Mouse (Mus musculus) thymus, postnatal 10 days (tissue): ENCODE results near the gene Fxr1.
A peak's percentile ranks its signal among the peaks of the same experiment; 100 is the strongest.
"Not testable (repeated sequence)": the region's sequence is repeated elsewhere in the genome, so short reads cannot be mapped to it uniquely, and the experiment has no call there.

Experiments
- DNase-seq, 2 experiments: peaks; one replicate each; pipeline ENCODE4 v3.0.0; 2021; ENCODE audit warnings: low spot score in 2 of 2

The Fxr1 gene

GRCm38 (mm10) chr3:34019540-34020381 lies at the start of gene Fxr1:
Gene Fxr1, plus strand, starts transcription at chr3:34019943.
- peak; percentile 75 to 77 for DNase-seq

- DNase-seq = no peak
Observed at GRCm38 (mm10) chr3:33979395-33979794, 40.3 kb upstream of the Fxr1 start.

DNA sequence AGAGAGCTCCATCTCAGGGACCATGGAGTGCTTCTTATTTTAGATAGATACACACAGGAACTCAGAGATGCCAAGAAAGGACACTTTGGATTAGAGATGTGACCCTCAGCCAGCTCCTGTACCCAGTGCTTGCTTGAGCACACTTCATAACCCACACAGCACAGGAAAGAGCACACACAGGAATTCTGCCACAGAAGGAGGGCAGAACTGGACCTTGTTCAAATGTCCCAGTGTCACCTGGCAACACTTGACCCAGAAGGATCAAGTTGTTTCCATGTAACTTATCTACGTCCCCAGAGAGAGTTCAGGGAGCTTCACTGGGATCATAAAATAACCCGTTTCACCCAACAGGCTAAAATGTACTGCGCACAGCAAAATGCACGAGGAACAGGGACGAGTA lies 37.0 kb upstream of the Fxr1 start:
- no peak for DNase-seq

GRCm38 (mm10) chr3:33989302-33989701 lies 30.4 kb upstream of the Fxr1 start:
- no peak for DNase-seq

DNA sequence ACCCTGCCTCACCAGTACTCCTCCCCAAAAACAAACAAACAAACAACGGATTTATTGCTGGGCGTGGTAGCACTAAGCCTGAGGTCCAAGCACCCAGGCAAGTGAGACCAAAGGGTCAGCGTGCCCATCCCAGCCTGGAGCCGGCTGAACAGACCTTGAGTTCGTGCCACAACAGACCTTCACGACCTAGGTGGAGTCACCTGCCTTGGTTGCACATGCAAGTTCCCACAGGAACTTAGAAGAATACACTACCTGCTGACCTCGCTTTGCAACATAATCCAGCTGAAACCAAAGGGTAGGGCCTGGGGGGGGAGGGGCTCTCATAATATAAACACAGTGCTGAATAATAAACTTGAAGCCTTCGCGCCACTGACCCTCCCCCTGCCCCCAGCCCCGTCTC lies 29.3 kb upstream of the Fxr1 start:
- DNase-seq = no peak

DNA sequence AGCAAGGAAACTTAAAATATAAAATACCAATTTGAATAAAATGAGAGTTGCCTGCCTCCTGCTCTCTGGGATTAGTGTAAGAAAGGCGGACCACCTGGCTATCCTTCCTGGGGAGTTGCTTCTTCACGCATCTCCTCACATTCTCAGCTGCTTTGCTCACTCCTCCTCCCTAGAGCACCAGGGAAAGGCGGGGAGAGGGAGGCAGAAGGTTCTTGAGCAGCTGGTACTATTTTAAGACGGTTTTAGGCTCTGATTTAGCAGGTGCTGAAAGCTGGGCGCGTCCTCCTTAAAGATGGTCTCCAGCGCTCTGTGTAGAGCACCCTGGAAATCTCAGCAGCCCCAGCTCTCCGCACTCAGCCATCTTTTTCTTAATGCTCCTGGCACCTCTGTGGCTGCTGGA lies 28.8 kb upstream of the Fxr1 start:
- no peak for DNase-seq

- DNase-seq = no peak
Observed at GRCm38 (mm10) chr3:33993421-33994126, 26.2 kb upstream of the Fxr1 start.

GRCm38 (mm10) chr3:33994127-33994488 lies 25.6 kb upstream of the Fxr1 start:
- no peak for DNase-seq

GRCm38 (mm10) chr3:34001691-34002090 lies 18.1 kb upstream of the Fxr1 start:
- DNase-seq = not testable (repeated sequence)

DNA sequence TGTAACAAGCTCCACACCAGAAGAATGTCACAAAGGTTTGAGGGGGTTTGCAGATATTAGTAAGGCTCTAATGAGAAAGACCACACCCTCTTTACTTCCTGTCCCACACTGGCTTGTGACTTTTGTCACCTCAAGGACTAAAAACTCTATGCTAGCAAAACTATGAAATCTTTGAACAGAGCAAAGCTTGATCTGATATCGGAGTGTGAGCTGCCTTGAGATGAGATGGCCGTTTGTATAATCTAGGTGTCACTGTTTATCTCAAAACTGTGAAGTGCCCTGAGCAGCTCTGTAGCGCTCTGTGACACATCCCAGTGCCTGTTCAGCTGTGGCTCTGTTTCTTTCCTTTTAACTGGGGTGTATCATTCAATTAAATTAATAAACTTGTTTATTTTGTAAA lies 15.9 kb upstream of the Fxr1 start:
- DNase-seq = no peak

DNA sequence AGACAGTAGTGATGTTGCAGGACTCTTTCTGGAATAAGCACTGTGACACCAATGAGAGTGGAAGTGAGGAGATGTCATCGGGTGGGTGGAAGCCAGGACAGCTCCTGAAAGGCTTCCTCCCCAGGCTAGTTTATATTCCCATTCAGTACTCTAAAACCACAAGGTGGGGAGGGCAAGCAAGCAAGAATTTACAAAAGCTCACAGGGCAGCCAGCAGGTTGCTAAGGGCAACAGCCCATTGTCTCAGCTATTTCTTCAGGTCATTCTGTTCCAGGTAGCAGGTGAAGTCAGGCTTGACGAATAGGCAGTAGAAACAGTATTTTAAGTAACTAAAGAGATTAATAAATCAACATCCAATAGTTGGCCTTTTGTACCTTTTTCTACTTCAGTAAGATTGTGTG lies 13.4 kb upstream of the Fxr1 start:
- no peak for DNase-seq

DNA sequence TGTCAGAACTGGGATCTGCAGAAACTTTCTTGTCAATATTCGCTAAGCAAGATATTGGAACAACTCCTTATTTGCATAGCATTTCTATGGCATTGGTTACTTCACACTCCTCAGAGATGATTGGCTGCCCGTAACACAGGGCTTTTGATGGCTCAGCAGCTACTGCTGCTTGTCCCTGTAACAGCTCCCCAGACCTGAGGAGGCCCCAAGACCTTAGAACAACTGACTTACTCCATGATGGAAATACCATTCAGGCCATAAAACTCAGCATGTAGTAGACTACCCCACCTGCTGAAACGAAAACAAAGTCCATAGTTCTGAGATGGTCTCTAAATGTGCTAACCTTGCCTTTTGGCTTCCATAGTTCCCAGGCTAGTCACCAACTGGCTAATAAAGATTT lies 12.9 kb upstream of the Fxr1 start:
- DNase-seq = no peak

DNA sequence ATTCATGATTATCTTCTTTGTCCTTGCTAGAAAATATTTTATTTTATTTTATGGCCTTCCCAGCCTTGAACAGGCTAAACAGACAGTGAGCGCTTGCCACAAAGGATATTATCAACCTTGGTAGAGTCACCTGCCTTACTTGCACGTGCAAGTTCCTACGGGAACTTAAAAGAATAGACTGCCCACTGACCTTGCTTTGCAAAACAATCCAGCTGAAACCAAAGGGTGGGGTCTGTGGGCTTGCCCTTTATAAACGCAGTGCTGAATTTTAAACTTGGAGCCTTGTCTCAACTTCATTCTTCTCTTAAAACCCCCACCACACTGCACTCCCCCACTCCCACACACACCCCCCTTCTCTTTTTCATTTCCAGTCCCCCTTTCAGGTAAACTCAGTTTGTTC lies 12.1 kb upstream of the Fxr1 start:
- no peak for DNase-seq

- DNase-seq = no peak
Observed at GRCm38 (mm10) chr3:34008191-34008590, 11.6 kb upstream of the Fxr1 start.

GRCm38 (mm10) chr3:34020382-34021258 lies 877 bp downstream of the Fxr1 start:
- DNase-seq = peak; percentile 12 to 13

DNA sequence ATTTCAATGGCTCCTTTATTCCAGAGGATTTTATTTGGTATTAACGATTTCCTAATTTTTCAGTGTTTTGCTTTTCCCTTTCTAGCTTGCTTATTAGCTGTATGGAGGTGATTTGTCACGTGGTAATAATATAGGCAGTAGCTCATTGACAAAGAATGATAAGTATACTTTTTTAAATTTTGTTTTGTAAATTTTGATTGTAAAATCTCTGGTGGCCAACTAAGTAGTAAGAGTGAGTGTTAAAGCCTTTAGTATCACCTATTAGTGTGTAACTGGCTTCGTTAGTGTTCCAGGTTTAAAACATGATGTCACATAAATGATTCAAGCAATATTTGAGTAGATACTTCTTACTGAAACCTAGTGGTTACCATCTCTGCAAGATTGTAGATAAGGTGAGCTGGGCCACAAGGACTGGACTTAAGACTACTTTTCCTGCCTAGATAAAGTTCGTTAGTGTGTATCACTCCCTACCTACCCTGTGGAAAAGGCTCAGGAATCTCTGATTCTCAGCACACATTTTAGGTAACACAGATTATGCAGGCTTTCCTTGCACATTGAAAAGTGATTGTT lies 1.6 kb downstream of the Fxr1 start:
- no peak for DNase-seq

- DNase-seq = no peak
Observed at GRCm38 (mm10) chr3:34028935-34029334, 9.2 kb downstream of the Fxr1 start.

GRCm38 (mm10) chr3:34030601-34031000 lies 10.9 kb downstream of the Fxr1 start:
- DNase-seq = no peak

DNA sequence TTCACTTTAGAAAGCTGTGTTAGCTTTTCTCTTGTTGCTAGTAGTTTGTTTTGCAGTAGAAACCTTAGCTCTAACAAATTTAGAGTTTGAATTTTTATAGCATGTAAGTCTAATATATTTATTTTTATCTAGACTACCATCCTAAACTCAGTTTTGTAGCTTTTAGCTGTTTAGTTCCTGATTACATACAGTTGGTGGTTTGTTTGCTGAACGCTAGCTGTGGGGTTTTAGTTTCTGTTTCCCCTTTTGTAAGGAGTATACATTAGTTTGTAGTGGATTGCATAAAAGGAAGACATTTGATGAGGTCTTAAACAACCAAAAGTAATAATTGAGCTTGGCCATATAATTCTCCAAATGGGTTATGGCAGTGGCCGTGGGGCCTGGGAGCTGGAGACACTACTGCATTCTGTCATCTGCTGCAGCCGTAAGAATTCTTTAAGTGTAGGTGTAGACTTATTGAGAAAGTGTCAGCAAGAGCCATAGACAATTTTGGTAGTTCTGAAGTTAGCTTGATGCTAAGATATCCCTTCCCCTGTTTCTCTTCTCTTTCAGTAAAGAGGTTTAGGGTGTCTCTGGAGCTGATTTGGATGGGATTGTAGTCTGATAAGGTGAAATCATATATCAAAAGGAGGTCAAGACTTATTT lies 14.1 kb downstream of the Fxr1 start:
- DNase-seq = no peak

DNA sequence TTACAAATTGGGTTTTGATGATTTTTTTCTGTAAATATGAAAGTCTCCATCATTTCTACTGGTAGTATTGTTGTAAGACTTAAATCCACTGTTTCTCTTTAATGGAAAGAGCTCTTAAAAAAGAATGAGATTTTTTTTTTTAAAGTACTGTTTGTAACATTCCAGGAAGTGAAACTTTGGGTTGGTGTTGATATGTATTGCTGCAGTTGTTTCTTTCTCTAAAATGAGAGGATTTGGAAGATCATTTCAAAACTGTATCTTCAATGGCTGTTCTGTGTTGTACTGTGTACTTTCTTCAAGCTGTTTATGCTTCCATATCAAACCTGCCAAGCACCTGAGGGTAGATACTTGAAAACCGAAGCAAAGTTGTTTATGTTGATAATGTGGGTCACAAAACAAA lies 15.1 kb downstream of the Fxr1 start:
- no peak for DNase-seq

- DNase-seq = no peak
Observed at GRCm38 (mm10) chr3:34035706-34036105, 16.0 kb downstream of the Fxr1 start.
